Mouse (Mus musculus) monocyte, adult 5-6 weeks (primary cell): ENCODE data around the gene Mtx1. TPM values are rescaled to one million over a fixed set of nuclear protein-coding genes. Genes with fewer than 3 reads are reported as not detected.

Source experiments
- ATAC-seq: fragments of 153-309, 156-312 bp; replicated peaks from 2 replicates; pipeline ENCODE4 v1.8.0; 2017; ENCODE audit warnings: mild to moderate bottlenecking; ENCODE audit not compliant: low TSS enrichment, insufficient number of reproducible peaks, severe bottlenecking, poor library complexity, low FRiP score
- total RNA-seq: library from RNA; stranded (forward); fragments of 200-1000, 200-491, 200-594 nt; gene quantifications from 3 replicates; pipeline ENCODE4 v1.2.3, GENCODE M21; 2017

Mtx1 gene
- 42.5 to 61.0 TPM (median 58.7 TPM) in 3 replicates for total RNA-seq

DNA sequence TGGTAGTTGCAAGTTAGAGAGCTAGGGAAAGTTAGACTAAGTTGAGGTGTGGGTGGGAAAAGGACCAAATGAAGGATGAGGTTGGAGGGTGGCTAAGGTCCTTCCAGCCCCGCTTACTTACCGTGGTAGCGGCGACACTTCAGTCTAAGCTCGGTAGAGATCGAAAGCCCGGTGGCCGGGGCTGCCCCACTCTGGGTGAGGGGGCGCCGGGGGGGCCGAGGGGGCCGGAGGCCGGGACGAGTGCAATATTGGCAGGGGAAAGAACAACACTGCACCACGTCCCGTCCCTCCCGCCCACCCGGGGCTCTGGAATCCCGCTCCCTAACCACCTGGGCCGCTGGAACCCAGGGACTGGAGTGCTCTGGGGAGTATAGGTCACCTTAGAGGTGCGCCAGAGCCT, at the start of gene Mtx1:
Gene Mtx1, minus strand, starts transcription at position 189 of the 400 bp plus-strand sequence.
- no peak for ATAC-seq

DNA sequence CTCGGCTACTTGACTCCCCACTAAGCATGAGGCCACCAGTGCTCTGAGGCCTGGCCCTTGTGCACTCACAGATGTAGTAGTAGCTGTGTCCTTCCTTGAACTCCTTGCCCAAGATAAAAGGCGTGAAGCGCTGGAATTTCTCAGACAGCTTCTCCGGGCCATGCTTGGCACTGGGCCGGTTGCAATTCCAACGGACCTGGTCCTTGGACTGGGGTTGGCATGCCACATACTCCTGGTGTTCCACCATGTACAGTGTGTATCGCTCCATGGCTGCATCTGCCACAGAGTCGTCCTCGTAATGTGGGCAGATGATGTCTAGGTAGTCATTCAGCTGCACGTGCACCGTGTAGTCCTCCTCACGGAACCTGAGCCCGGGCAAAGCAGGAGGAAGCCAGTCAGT, 49.2 kb upstream of the Mtx1 start:
- ATAC-seq, result no peak

DNA sequence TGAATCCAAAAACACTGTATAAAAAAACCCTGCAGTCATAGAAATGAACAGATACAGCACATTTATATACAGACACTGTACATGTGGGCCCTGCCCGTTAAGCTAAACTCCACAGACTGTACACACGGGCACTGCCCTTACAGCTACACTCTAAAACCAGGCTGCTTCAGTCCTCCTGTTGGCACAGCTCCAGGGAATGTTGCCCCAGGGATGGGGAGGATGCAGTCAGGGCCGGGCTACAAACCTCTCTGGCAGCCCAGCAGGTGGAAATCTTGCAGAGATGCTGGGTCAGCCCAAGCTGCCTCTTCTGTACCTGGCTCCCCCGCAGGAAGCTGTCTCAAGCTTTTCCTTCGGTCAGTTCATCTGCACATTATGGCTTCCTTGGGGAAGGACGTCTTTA, 44.9 kb upstream of the Mtx1 start:
- no peak for ATAC-seq

DNA sequence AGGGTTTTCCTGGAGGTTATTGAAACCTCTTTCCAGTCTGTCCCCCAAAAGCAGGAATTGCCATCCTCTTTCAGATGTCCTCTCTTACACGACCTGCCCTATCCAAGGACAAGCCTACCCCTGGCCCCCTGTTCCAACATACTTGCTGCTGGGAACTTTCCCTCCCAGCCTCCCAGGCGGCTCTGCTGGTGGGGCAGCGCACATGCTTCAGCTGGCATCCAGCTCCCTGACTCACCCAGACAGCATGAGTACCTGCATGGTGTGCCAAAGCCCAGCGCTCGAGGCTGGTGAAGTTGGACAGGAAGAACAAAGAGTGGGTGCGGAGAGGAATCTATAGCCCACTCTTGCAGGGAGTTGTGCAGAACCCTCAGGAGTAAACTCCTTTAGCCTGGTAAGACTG, 44.0 kb upstream of the Mtx1 start:
- ATAC-seq, result no peak

DNA sequence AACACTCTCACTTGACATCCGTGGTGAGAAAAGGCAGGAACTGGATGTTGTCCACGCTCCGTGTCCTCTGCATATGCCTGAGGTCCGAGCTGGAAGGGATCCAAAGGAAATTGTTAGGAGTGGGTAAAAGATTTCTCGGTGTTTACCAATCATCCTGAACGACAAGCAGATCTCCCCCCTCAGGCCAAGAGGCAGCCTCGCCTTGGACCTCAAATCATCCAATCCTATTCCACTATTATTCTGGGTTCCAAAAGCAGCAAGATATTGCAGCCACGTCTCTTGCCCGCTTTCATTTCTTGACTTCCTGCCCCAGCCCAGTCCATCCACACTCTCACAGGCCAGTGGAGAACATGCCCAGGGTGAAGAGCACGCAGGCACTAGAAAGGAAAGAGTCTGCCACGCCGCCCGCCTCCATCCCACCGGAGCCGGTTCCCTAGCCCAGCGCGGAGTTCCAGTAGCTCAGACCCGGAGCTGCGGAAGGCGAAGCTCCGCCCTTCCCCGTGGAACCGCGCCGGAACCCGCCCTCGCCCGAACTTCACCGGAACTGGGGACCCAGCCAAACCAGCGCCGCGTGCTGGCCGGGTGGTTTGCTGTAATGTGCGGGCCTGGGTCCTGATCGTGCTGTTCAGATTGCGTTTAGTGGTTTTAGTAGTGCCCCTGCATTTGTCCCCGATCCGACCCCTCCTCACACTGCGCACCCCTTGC, 43.3 kb upstream of the Mtx1 start, which contains the start of gene Slc50a1:
Gene Slc50a1, minus strand, starts transcription at position 520 of the 705 bp plus-strand sequence.
- peak; percentile 65; the same call in 1 of the 2 replicates for ATAC-seq

DNA sequence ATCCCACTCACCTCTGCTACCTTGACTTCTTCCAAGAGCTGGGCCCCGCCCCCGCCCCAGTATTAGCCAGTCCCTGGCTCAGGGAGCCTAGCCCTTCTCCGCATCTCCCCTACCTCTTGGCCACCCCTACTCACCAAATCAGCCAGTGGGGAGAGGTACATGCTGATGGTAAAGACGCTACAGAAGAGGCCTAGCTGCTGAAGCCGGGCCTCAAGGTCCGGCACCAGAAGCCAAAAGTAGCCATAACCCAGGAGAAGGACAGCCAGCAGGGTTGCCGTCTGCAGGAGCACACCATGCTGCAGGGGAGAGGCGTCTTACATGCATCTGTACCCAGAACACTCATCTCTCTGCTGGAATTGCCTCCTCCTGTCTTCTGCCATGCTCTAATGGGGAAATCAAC, 42.0 kb upstream of the Mtx1 start:
- no peak for ATAC-seq

DNA sequence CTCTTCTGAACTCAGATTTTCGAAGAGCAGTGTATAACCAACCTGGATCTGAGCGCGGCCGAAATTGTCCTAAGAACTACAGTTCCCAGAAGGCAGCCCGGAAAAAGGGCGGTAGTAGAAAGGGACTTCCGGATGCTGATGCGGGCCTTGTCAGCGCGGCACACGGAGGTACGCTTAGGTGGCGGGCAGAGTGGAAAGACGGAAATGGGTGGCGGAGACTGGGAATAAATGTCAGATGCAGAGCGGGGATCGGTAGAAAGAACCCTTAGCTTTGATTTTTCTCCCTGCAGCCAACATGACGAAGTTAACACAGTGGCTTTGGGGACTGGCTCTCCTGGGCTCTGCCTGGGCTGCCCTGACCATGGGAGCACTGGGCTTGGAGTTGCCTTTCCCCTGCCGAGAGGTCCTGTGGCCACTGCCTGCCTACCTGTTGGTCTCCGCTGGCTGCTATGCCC, 39.6 kb upstream of the Mtx1 start:
- peak; percentile 94 for ATAC-seq

DNA sequence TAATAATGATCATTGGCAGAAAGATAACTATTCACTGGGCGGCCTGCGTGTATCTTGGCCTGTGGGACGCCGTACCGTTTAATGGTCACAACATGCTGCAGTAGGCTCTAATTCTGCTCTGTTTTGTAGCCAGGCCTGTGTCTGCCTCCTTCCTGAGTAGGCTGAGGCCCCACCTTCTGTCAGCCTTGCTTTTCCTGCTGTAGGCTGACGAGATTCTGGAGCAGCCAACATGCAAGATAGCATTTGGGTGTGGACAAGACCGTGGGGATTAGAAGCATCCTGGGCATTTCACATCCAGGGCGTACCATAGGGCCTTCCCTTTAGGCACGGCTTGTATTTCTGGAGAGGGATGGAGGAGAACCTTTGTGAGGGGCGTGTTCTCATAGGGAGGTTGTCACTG, 35.5 kb upstream of the Mtx1 start:
- no peak for ATAC-seq

DNA sequence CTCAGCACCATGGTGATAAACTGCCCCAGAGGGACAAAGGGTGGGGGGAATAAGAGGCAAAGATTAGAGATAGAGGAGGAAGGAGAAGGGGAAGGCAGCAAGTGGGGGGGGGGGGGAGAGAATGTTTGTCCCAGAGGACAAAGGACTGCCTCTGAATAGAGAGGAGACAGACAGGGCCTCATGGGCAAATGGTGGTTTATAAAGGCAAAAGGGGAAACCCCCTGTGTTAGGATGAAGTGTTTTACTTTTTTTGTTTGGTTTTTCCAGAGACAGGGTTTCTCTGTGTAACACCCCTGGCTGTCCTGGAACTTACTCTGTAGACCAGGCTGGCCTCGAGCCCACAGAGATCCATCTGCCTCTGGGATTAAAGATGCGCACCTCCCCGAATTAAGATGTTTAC, 33.3 kb upstream of the Mtx1 start:
- no peak for ATAC-seq

DNA sequence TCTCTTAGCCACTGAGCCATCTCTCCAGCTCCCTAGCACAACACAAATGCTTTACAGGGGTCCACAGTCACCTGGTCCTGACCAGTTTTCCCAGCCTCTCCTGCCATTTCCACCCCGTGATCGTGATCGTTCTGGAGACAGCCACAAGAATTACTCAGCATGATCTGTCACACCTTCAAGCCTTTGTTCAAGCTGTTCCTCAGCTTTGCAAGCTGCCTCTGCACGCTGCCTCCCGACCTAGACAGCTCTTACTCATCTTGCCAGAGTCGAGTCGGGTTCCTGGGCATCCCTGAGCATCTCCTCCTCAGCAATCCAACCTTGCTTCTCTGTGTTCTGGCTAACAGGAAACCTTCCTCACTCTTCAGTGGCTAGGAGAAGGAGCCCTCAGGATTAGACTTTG, 32.2 kb upstream of the Mtx1 start, which contains the start of gene Dpm3:
Gene Dpm3, plus strand, starts transcription at position 283 of the 400 bp plus-strand sequence.
- ATAC-seq, result no peak

DNA sequence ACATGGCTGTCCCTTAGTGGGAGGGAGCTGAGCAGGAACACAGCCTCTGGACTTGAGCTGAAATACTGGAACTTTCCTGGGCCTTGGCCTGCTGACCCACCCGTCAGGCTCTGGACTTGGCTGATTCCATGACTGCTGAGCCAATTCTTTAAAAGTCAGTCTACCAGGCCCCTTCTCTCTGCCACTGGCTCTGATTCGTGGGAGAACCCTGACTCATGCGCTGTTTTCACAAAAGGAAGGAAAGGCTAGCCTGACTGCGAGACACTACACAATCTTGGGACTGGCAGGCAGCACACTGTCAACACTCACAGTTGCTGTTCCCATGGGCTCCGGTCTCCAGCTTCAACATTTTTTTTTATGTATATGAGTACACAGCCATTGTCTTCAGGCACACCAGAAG, 29.3 kb upstream of the Mtx1 start:
- ATAC-seq, result no peak

DNA sequence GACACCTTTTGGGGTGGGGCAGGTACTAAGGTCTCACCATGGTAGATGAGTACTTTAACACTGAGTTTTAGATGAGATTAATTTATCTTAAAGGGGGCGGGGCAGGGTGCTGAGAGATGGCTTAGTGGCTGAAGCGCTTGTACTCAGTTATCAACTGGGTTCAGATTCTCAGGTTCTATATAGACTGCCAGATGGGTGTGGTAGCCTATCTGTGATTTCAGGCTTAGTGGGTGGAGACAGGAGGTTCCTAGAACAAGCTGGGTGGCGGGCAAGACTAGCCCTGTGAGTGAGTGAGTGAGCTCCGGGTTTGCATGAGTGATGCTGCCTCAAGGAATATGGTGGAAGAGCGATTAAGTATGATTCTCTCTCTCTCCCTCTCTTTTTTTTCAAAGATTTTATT, 28.1 kb upstream of the Mtx1 start:
- no peak for ATAC-seq

DNA sequence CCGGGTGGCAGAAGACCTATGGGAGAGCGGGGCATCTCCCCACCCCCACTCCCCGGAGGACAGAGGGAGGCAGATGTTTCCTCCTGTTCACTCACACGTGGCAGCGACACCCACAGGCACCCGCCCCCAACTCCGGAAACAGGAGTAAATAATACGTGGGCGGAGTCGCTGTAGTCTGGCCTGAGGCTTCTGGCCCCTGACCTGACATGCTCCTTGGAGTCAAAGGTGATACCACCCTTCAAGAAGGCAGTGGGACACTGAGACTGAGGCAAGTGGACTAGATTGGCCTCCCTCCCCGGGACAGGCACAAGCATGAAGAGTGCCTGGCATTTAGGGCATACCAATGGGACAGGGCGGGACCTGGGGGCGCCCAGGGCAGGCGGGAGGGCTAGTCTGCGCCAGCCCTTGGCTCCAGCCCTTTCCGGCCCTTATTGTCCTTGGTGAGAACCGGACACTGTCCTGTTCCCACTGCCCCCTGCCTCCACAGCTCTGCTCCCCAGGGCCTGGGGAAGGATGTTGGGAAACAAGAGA, 24.5 kb upstream of the Mtx1 start:
- ATAC-seq, result peak; percentile 57

DNA sequence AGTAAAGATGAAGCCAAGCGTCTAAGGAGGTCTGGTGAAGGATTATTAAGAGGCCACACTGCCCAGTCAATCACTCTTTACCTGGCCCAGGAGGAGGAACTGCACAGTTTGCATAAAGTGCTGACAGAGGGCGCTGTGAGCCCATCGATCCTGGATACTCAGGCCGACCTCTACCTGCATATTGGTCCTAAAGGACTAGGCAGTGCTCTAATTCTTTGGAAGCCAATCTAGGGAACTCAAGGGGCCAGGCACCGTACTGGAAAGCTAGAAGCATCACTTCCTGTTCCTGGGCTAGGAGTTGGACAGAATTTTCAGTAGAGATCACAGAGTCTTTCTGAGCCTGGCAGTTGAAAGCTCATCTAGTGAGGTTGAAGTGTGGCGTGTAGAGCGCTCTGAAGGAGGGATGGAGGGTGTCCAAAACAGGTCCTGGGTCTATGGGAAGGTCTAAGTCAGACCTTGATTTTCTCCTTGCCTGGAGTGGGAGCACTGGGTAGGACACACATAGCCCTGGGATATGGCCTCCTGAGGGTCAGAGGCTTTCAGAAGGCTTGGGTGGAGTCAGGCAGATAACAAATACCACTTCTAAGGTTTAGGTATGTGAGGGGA, 23.6 kb upstream of the Mtx1 start:
- 0 out of 2 replicates have a peak, but pooled peaks have one; percentile 13 for ATAC-seq

DNA sequence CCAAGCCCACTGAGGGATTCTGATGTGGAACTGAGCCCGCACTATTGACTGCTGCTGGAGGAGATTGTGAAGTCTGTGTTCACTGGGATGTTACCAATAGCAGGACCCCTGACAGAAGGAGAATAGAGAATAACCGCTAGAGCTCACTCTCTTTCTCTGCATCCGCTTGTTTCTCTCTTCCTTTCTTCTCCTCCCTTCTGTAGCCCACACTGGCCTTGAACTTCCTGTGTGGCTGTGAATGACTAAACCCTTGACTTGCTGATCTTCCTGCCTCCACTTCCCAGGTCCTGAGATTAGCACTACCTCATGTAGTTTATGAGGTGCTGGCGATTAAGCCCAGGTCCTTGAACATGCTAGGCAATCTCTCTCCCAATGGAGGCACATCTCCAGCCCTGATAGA, 20.6 kb upstream of the Mtx1 start:
- no peak for ATAC-seq

DNA sequence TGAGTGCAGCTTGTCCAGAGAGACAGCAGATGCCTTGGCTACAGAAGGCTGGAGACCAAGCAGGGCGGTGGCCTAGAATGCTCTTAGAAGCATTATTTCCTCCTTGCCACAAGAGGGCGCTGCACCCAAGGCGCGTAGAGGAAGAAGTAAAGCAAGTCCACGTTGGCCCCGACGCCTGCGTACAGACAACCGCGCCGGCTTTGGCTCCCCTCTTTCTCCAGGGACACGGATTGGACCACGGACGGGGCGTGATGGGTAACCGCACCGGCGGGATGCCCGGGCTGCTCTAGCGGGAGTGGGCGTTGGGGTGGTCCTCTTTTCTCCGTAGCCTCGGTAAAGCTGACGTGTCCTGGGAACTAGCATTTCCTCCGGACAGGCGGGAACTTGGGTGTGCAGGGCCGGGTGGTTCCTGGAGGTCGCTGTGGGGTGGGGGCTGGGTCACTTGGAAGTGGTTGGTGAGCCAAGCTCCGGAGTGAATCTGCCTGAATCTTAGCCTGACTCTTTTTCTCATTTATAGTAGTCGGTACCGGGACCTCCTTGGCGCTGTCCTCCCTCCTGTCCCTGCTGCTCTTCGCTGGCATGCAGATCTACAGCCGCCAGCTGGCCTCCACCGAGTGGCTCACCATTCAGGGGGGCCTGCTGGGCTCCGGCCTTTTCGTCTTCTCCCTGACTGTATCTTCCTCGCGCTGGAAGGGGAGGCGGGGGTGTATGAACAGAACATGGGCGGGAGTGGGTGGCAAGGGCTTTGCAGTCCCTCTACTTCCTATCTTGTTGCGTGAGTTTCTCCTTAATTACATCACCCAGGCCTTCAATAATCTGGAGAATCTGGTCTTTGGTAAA, 19.6 kb upstream of the Mtx1 start, which contains the start of gene Trim46:
Gene Trim46, minus strand, starts transcription at position 49 of the 840 bp plus-strand sequence.
- ATAC-seq, result peak; percentile 76

DNA sequence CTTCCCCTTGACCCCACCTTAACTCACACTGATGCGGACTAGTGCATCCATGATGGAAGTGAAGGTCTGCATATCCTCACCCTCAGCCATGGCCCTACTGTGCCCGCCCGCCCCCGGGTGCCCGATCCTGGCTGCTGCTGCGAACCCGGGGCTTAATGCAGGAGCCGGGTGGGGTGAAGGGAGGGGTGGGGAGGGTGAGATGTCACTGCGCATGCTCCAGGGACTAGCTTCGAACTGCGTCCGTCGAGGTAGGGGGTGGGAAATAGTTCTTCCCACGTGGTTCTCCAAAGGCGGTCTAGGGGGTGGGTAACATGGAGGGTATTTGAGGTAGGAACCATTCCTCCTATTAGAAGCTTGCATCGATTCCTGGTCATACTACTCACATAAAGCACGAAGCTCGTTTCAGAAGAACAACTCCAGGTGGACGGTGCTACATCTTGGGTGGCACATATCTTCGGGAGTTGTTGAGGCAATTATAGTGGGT, 18.8 kb upstream of the Mtx1 start, which contains the start of gene Krtcap2:
Gene Krtcap2, plus strand, starts transcription at position 279 of the 484 bp plus-strand sequence.
- ATAC-seq, result no peak

DNA sequence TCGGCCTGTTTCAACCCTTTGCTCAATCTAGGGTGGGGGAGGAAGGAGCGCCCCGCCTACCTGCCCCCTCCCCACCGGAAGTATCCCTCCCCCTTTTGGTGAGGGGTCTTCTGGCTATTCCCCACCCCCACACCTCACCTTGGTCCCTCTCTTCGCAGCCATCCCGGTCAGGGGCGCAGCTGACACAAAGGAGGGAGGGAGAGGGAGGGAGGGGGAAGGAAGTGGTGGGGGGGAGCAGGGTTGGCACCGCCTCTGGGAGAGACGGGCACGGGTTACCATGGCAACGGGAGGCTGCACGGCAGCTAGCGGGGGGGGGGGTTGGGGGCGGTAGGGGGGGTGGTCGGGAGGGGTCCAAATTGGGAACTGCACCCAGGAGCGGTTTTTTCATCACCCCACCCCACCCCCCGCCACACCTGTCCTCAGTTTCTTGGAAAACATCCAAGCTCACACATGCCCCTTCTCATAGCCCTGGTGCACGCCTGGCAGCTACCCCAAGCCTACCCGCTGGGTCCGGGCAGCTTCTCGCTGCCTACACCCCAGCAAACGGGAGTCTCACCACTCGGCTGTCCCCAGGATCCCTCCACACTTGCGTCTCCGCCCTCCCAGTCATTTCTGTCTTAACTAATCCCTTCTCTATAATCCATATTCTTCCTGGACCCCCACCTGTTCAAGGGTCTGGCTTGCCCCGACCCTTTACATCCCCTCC, 18.2 kb upstream of the Mtx1 start:
- ATAC-seq, result no peak
